16 mouse cellular contexts compared by ENCODE assay signal in the genomic region with DNA sequence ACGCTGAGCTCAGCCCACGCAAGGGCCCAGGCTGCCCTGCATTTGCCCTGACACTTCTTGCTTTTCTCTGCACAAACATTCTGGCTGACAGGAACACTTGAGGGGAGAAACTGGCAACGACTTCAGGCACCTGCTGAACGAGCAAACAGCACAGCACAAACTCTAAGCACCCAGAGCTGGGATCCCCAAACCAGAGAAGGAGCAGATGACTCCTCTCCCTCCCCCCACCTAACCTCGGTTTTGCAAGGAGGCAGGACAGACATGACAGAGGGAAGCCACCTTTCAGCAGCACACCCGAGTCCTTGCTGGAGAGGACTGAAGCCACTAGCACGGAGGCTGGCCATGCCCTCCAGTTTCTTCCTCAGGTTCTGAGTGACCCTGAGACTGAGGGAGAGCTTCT. TPM values are rescaled to one million over a fixed set of nuclear protein-coding genes. Genes with fewer than 3 reads are reported as not detected.
DNase-seq lines count a peak whose midpoint lies in the region; ATAC-seq and TF ChIP-seq lines count a peak whose summit lies in the region.
"Had no signal": no experiment of that assay in that cellular context is flagged by ENCODE, and none has a peak within 500 bp of the region (broad histone marks: within the 10 kb centered on the region; RNA-seq: fewer than 3 reads in every experiment).

No protein-coding gene starts in this region.

- no peaks in the 10 kb centered on the region for H3K27me3 ChIP-seq in heart, embryonic 11.5 days (ENCODE audit: control insufficient read depth, insufficient read depth, low read length)
- H3K27me3 ChIP-seq in lung, postnatal 0 days (replicated peaks; ENCODE audit: insufficient read depth, low read length), result no peaks in the 10 kb centered on the region
- H3K27me3 ChIP-seq in liver, embryonic 13.5 days, result no peaks in the 10 kb centered on the region
- H3K27me3 ChIP-seq: neural tube, embryonic 12.5 days had no signal

- H3K27ac ChIP-seq in heart, embryonic 11.5 days (ENCODE audit: low read depth, low read length), result peak overlapping the region; percentile 59; the same call in 1 of the 2 replicates
- H3K27ac ChIP-seq in lung, postnatal 0 days (ENCODE audit: low read length), result no peak overlapping the region
- peak overlapping the region; percentile 99 for H3K27ac ChIP-seq in liver, embryonic 13.5 days
- H3K27ac ChIP-seq: neural tube, embryonic 12.5 days had no signal

- no peak overlapping the region for H3K4me3 ChIP-seq in heart, embryonic 11.5 days (ENCODE audit: low read depth, low read length)
- H3K4me3 ChIP-seq in lung, postnatal 0 days (ENCODE audit: low read depth, low read length), result no peak overlapping the region
- H3K4me3 ChIP-seq in liver, embryonic 13.5 days (replicated peaks), result no peak overlapping the region
- H3K4me3 ChIP-seq: neural tube, embryonic 12.5 days had no signal

- no peak for TF ChIP-seq EP300 in lung, postnatal 0 days (IDR thresholded peaks at IDR 0.05)

- 50% methylated on average over 7 of the region's 7 CpGs for WGBS in heart, embryonic 11.5 days (ENCODE audit: insufficient replicate concordance)
- WGBS in lung, postnatal 0 days, result 52% methylated on average over 7 of the region's 7 CpGs
- 75% methylated on average over 7 of the region's 7 CpGs for WGBS in liver, embryonic 13.5 days (ENCODE audit: insufficient replicate concordance)

- no peak for DNase-seq in heart, postnatal 4 days
- DNase-seq in lung, postnatal 0 days (ENCODE audit: low spot score), result no peak
- no peak for DNase-seq in lung, postnatal 14 days
- no peak for DNase-seq in liver, embryonic 13.5 days
- peak; percentile 46 to 64 for DNase-seq in thymus, postnatal 36 days
- no peak for DNase-seq in ovary, adult 18-20 months (ENCODE audit: low spot score)
- DNase-seq: adrenal gland, postnatal 14 days; cerebellum, adult 9-11 months; embryo, embryonic 11 days; gastrocnemius, postnatal 10 days; layer of hippocampus, postnatal 36 days; left cerebral cortex, postnatal 4 days; lung, embryonic 14.5 days had no signal

- 0 out of 2 replicates have a peak overlapping the region, but pooled peaks have one; percentile 22 for H3K9ac ChIP-seq in heart, embryonic 11.5 days (ENCODE audit: low read depth, low read length)
- no peak overlapping the region for H3K9ac ChIP-seq in lung, postnatal 0 days (replicated peaks; ENCODE audit: low read depth)
- H3K9ac ChIP-seq in liver, embryonic 13.5 days, result peak overlapping the region; percentile 75; the same call in 1 of the 2 replicates
- H3K9ac ChIP-seq: lung, embryonic 14.5 days; neural tube, embryonic 12.5 days had no signal

- no peaks in the 10 kb centered on the region for H3K9me3 ChIP-seq in heart, embryonic 11.5 days (replicated peaks; ENCODE audit: control insufficient read depth, low read length)
- no peaks in the 10 kb centered on the region for H3K9me3 ChIP-seq in lung, postnatal 0 days (ENCODE audit: low read length)
- H3K9me3 ChIP-seq in liver, embryonic 13.5 days (replicated peaks), result no peaks in the 10 kb centered on the region
- H3K9me3 ChIP-seq: neural tube, embryonic 12.5 days had no signal

- H3K4me2 ChIP-seq in heart, embryonic 11.5 days, result 0 out of 2 replicates have a peak overlapping the region, but pooled peaks have one; percentile 22
- no peak overlapping the region for H3K4me2 ChIP-seq in lung, postnatal 0 days (replicated peaks; ENCODE audit: low read depth, low read length)
- H3K4me2 ChIP-seq in liver, embryonic 13.5 days, result no peak overlapping the region
- H3K4me2 ChIP-seq: lung, embryonic 14.5 days; neural tube, embryonic 12.5 days had no signal

- H3K4me1 ChIP-seq in heart, embryonic 11.5 days (ENCODE audit: control insufficient read depth, insufficient read depth, low read length), result peaks cover 39% of the 10 kb centered on the region
- H3K4me1 ChIP-seq in lung, postnatal 0 days (ENCODE audit: insufficient read depth, low read depth, low read length), result no peaks in the 10 kb centered on the region; the same call in 1 of the 2 replicates
- H3K4me1 ChIP-seq in liver, embryonic 13.5 days (replicated peaks), result peaks cover 99% of the 10 kb centered on the region
- H3K4me1 ChIP-seq: neural tube, embryonic 12.5 days had no signal

- TF ChIP-seq CTCF in lung, postnatal 0 days (IDR thresholded peaks at IDR 0.05), result no peak

- no peak for ATAC-seq in heart, embryonic 11.5 days (replicated peaks; ENCODE audit: insufficient number of reproducible peaks, low FRiP score, low TSS enrichment)
- peak; percentile 31 for ATAC-seq in lung, postnatal 0 days
- ATAC-seq in liver, embryonic 13.5 days (ENCODE audit: low read depth), result no peak
- ATAC-seq: forebrain, embryonic 14.5 days had no signal

- H3K36me3 ChIP-seq in heart, embryonic 11.5 days (ENCODE audit: control insufficient read depth, insufficient read depth, low read length), result no peaks in the 10 kb centered on the region
- 0 out of 2 replicates have a peak, but pooled peaks cover 5% of the 10 kb centered on the region for H3K36me3 ChIP-seq in lung, postnatal 0 days (ENCODE audit: insufficient read depth, low read length)
- H3K36me3 ChIP-seq in liver, embryonic 13.5 days, result peaks cover 62% of the 10 kb centered on the region

RNA-seq across cellular contexts. Expression of a gene that starts 23.3 kb away (rescaled TPM):
- polyA plus RNA-seq in heart, embryonic 11.5 days (2014; fragmentation: Nextera tagmentation; extraction: Ambion mirVana), result 6.3 and 6.7 TPM in 2 replicates
- total RNA-seq in heart, postnatal 4 days (2021), result 10 to 100 TPM; 14.4 to 18.1 TPM
- polyA plus RNA-seq in lung, postnatal 0 days (2015; fragmentation: Nextera tagmentation; extraction: Ambion mirVana), result 9.5 and 11.0 TPM in 2 replicates
- 6.5 and 8.2 TPM in 2 replicates for polyA plus RNA-seq in liver, embryonic 13.5 days (2015; fragmentation: Nextera tagmentation; extraction: Ambion mirVana)

Comparison
In these comparisons a context has a peak if more than half of its experiments do, and no peak if none do; other contexts are left out.
1. DNase-seq: peak in thymus, postnatal 36 days (2 of 2); none in heart, postnatal 4 days (single experiment), lung, postnatal 0 days (single experiment), lung, postnatal 14 days (single experiment), liver, embryonic 13.5 days (single experiment) and ovary, adult 18-20 months (single experiment).